Mouse (Mus musculus) splenic B cell, adult 2 months (primary cell): Measurements from ENCODE around the gene Morc2b.
"Not testable (repeated sequence)": the region's sequence is repeated elsewhere in the genome, so short reads cannot be mapped to it uniquely, and the experiment has no call there.

Experiments used
- DNase-seq: peaks from one replicate; pipeline ENCODE4 v3.0.0-alpha.2; 2011; ENCODE audit warnings: low read depth, low spot score
- H3K27me3 ChIP-seq: 2 replicates; pipeline ENCODE4 v1.6.1; 2012; ENCODE audit warnings: mild to moderate bottlenecking, low read length, moderate library complexity, mixed read lengths; ENCODE audit not compliant: control insufficient read depth, poor library complexity, insufficient read depth, severe bottlenecking
- H3K36me3 ChIP-seq: 2 replicates; pipeline ENCODE4 v1.6.1; 2012; ENCODE audit warnings: mild to moderate bottlenecking, low read length, moderate library complexity, mixed read lengths; ENCODE audit not compliant: control insufficient read depth, poor library complexity, insufficient read depth, severe bottlenecking

Gene Morc2b

DNA sequence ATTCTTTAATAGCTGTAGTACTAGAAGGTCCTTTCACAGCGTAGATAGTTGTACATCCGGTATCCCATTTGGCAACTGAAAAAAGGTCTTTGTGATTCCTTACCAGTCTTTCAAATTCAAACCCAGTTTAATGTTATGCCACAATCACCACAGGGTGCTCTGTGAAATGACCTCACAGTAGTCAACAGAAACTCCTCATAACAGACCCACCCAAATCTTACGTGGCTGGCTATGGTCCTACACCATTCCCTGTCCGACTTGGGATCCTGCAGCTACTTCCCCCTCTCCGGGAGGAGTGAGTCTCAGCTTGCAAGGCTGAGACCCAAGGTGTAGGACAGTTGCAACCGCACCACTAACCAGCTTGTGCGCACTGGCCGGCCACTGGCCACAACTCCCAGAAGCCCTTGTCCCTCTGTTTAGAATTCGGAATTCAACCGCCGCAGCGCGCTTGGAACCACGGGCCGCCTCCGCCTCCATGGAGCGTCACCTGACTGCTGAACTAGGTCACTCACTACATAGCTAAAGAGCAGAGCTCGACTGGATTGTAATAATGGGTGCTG is at the start of gene Morc2b:
Gene Morc2b (minus strand): TSS at position 423 of the 560 bp plus-strand sequence.
- no peaks in the 10 kb centered on the region for H3K27me3 ChIP-seq

DNA sequence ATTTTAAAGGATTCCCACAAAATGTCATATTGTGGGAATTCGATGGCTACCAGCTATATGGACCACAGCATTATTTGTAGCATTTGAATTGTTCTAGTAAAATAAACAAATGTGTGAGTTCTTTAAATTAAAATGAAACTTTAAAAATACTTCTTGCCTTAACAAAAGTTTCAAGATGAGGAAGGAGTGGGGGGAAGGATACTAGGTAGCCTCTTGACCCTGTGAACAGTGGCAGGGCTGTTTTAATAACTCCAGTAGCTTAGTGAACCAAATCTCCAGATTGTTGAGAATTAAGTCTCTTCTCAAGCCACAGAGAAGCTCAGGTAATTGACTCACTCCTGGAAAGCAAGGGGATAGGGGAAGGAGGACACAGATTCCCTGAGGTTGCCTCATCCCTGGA is 28.7 kb upstream of the Morc2b start, which contains the start of gene Olfr55:
Gene Olfr55 (plus strand): TSS at position 301 of the 400 bp plus-strand sequence.
- not testable (repeated sequence) for H3K27me3 ChIP-seq, DNase-seq, H3K36me3 ChIP-seq

More for the DNA sequence above, at the start of gene Morc2b:
- DNase-seq, result no peak
- H3K36me3 ChIP-seq, result no peaks in the 10 kb centered on the region

DNA sequence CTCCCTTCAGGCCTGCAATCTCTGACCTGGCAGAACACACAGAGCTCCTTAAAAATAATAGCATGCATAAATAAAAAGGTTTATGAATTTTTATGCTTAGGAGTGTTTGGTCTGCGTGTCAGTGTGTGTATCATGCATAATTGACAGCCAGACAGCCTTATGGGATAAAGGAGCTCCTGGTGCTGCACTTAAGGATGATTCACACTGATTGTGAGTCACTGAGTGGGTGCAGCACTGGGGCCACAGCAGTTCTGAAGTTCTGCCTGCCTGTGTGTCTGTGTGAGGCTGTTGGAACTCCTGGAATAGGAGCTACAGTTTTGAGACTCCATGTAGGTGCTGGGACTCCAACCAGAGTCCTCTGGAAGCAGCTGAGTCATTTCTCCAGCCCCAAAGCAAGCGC is 13.2 kb downstream of the Morc2b start:
- no peak for DNase-seq
- no peaks in the 10 kb centered on the region for H3K36me3 ChIP-seq

DNA sequence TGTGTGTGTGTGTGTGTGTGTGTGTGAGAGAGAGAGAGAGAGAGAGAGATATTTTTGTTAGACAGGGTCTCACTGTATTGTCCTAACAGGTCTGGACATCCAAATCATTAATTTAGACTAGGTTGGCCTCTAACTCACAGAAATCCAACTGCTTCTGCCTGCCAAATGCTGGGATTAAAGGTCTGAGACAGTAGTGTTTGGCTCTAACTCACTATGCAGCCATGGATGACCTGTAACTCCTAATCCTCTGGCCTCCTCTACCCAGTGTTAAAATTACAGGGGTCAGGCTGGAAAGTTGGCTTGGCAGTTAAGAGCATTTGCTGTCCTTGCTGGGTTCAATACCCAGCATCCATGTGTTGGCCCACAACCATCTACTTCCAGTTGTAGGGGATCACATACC is 14.9 kb downstream of the Morc2b start:
- no peaks in the 10 kb centered on the region for H3K36me3 ChIP-seq
- no peaks in the 10 kb centered on the region for H3K27me3 ChIP-seq
- no peak for DNase-seq

More for the DNA sequence above, 13.2 kb downstream of the Morc2b start:
- no peaks in the 10 kb centered on the region for H3K27me3 ChIP-seq

DNA sequence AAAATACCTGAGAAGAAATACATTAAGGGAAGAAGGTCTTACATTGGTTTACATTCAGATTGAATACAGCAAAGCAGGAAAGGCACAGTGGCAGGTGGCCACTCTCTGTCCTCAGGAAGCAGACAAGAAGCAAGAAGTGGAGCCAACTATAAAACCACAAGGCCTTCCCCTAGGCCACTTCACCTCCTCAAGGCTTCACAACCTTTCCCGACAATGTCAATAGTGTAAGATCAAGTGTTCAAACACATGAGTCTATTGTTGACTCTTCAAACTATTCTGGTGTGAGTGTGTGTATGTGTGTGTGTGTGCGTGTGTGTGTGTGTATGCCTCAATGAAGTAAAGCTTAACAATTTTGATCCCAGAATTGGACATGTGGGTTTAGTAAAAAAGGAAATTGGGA is 42.1 kb downstream of the Morc2b start:
- H3K27me3 ChIP-seq, result no peaks in the 10 kb centered on the region
- DNase-seq, result no peak
- H3K36me3 ChIP-seq, result no peaks in the 10 kb centered on the region

DNA sequence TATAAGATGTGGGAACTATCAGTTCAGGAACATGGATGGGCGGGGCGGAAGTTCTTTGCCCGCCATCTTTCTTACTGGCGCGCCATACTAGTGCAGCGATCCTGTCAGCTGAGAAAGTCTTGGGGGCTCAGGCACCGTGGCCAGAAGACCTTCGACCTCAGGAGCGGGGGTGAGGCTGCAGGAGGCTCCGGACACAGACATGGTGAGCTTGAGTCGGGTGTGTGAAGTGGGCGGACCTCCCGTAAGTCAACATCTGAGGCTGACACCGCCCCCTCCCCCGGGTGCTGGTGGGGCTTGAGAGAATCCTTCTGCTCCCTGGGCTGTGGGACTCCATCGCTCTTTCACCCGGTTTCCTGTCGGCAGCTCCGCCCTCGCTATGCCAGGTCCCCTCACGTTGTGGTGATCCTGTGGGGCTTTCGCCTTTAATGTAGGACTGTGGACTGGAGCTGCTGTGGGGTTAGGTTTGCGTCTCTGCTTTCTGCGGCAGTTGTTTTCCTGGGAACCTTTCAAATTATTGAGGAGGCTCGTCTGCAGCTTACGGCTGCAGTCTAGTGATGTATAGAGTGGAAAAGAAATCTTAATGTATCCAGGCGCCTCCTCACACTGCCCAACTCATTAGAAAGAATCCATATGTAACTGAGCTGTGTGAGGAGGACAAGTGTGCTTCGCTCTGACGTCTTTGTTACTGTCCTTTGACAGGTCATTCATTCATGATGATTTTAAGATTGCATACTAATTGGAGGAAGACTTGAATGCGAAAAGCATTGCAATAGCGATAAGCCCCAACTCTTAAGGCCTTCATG is 46.9 kb downstream of the Morc2b start:
- Histone ChIP-seq H3K36me3 (no peaks in the 10 kb centered on the region), H3K27me3 (no peaks in the 10 kb centered on the region)
- peak; percentile 63 for DNase-seq

DNA sequence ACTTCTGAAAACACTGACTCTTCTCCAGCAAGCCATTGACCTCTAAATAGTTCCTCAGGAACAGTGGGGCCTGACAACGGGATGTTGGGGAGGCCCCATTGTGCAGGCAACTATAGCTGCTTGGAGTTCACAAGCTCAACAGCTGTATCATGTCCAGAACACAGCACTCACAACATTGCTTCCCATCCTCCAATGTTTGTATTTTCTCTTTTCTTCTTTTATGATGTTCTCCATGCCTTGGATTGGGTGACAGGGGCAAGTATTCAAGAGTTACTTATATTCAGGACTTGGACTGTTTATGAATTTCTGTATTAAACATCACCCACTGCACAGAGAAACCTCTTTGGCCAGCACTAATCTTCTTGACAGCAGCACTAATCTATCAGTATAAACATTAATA is 47.9 kb downstream of the Morc2b start:
- H3K36me3 ChIP-seq, result no peaks in the 10 kb centered on the region
- H3K27me3 ChIP-seq, result no peaks in the 10 kb centered on the region
- DNase-seq, result no peak

DNA sequence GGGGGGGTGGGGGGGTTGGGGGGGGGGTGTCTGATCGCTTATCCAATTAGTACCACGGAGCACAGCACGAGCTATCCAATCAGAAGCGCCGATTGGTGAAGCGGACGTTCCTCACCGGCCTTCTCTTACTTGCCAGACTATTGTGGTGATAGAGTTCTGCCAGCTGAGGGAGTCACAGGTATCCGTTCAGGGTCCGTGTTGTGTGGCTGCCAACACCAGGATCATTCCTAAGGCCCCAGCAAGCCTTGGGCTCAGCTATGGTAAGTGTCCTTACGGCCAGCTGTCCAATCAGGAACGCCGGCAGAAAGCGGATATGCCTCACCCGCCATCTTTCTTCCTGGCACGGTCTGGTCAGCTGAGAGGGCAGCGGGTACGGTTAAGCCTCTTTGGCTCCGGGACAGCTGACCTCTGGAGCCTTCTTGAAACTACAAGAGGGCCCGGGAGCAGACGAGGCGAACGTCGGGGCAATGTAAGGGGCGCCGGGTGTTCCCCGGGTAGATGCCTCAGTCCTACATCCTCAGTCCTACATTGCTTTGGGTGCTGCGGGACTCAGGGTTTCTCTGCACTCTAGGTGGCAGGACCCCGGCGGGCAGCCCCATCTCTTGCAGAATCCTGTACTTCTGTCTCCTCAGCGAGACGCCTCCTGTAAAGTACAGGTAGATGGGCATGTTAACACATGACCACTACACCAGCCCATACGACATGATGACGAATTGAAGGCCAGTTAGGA is 50.1 kb downstream of the Morc2b start, which contains the start of gene Zfp563:
Gene Zfp563 (plus strand): TSS at position 91 of the 730 bp plus-strand sequence.
- H3K27me3 ChIP-seq, result no peaks in the 10 kb centered on the region
- DNase-seq, result peak; percentile 88
- no peaks in the 10 kb centered on the region for H3K36me3 ChIP-seq

DNA sequence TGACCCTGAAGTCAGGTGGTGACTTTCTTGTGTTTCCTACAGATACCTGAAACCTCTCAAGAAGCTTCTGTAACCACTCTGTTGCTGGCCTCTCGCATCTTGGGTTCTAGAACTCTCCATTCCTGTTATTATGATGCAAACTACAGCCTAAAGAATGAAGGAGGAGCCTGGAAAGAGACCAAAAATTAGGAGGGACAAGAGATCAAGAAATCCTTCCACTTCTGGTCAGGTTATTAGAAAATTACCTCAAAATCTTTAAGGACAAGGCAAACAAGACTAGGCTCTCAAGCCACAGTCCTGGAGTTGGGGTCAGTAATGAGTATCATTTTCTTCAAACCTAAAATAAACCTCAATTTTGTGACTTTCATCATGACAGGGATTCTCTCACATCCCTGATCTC is 71.5 kb downstream of the Morc2b start, which contains the start of gene 4921501E09Rik:
Gene 4921501E09Rik (minus strand): TSS at position 101 of the 400 bp plus-strand sequence.
- Histone ChIP-seq H3K27me3 (no peaks in the 10 kb centered on the region), H3K36me3 (no peaks in the 10 kb centered on the region)
- no peak for DNase-seq
